Mouse (Mus musculus) embryo, embryonic 11.5 days (tissue): ENCODE measurements at regions not wholly inside any gene's neighbourhood (a gene's known extent, or its start where the extent isn't known, plus 50 kb on each side); places are given as distances from the start of the nearest gene placed in this dataset.
A peak's percentile ranks its signal among the peaks of the same experiment; 100 is the strongest.

Experiments used
- DNase-seq: peaks from one replicate; pipeline ENCODE4 v3.0.0-alpha.2; 2012; ENCODE audit warnings: low read depth, low spot score

DNA sequence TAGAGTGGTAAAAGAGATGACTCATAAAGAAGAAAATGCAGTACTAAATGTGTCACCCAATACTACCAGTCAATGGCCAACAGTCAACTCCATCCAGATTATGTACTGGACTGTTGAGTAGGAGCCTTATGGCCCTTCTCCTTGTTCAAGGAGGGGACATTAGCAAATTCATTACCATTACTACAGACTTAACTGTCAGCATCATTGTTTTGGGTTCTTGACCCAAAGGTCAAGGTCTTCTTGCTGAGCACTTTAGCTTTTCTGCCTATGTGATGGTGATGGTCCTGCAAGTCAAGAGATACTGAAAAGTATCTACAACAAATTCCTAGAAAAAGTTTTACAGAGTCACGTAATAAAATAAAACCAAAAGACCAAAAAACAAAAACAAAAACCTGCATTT, 1251.4 kb downstream of the Gm37988 start:
- no peak for DNase-seq

DNA sequence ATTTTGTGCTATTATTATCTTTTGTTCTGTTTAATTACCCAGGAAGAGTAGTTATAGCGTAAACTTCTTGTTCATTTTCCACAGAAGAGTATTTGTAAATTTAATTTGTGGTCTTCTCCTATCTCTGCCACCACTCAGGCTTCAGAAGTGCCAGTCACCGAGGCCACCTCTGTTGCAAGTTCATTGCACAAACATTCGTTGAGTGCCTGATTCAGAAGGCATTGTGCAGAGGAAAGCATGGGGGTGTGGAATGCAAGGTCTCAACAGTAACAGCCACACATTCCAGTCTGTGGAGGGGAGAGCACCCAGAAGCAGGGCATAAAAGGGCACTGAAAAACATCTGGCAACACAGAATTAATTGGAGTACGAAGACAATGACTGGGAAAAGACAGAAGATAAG, 1268.9 kb downstream of the Gm37988 start:
- DNase-seq: no peak

DNA sequence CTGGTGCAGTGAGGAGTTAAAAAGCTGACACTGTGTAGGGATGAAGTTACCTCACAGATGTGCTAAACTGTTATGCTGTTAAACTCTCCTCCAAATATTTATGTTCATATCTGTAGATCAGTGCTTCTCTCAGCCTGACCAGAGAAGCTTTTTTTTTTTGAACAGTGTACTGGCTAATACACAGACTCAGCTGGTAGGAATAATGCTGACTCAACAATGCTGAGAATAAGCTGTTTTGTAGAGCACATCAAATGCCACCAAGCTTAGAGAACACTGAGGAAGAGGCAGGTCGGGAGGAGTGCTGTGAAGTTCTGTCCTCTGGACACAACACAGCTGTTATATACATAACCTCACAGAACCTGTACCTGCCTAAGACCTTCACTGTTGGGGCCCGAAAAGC, 1274.2 kb downstream of the Gm37988 start:
- no peak for DNase-seq

DNA sequence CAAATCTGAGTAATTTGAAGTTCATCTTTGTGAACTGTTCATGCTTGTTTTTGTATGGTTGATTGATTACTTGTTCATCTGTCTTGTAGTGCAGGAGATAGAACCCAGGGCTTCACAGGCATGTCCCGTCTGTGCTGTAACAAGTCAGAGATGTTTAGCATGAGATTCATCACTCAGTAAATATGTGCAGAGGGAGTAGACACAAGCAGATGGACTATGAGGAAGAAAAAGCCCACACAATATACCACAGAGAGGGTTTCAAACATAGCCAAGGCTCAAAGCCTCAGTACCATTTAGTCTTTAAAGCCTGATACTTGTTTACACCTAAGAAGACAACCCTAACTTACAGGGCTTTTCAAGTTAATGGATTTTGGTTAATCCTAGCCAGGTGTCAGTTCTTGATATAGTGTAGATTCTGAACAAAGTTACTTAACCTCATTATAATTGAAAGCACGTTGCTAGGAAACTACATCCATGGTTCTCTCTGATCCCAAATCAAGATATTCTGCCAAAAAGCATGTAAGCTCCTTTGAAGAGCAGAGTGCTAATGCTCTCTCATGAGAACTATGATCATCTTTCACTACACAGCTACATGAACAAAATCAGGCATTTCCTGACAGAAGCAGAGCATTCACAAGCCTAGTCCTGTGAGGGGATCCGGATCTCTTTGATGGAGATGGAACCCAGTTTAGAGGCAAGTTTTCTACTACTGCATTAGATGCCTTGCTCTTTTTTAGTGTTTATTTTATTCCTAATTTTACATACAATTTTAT, 1286.7 kb downstream of the Gm37988 start:
- DNase-seq: no peak

DNA sequence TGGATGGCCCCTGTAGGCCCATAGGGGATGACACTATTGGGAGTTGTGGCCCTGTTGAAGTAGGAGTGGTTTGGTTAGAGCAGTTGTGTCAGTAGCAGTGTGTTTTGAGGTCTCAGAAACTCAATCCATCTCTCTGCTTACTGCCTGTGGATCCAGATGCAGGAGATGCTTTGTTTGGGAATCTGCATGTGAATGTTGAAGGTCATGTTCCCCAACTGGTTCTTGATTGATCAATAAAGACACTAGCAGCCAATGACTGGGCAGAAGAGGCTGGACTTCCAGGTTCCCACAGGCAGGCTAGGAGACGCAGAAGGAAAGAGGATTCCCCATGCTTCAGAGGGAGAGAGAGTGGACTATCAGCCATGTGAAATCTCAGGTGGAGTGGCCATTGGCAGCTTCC, 1309.9 kb downstream of the Gm37988 start:
- DNase-seq: no peak

DNA sequence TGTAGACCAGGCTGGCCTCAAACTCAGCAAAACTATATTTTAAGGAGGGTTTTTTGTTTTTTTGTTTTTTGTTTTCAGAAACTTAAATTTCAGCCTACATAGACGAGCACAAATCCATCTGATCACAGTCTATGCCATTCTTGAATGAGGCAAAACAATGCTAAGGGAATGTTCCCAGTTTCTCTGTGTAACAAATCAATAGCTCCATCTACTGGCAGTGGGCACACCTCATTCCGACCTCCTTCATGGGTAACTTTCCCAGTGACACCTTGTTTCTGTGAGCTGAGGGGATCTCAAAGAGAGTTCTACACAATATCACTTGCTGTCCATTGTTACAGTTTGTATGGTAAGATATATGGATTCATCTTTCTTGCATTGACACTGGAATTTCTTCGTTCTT, 1327.4 kb downstream of the Gm37988 start:
- peak; percentile 13 for DNase-seq

DNA sequence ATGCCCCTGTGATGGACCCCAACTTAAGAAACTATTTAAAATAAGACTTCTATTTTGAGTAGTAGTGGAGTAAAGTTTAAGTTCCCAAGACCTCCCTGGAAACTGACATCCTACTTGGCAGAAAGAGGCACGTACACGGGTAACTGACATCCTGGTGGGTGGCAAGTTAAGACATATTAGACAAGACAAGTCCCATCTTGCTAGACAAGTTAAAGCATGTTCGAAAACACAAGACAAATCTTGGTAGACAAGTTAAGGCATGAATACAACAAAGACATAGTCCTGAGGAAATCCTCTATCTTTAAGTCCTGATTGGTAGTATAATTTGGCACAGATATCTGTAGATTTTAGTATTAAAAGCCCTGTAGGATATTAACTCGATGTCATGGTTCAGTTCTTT, 1332.6 kb downstream of the Gm37988 start:
- DNase-seq: no peak

GRCm38 (mm10) chr1:6142816-6143215, 1335.1 kb downstream of the Gm37988 start:
- DNase-seq: no peak

GRCm38 (mm10) chr1:6143891-6144290, 1336.2 kb downstream of the Gm37988 start:
- no peak for DNase-seq

GRCm38 (mm10) chr1:6152436-6152835, 1344.7 kb downstream of the Gm37988 start:
- DNase-seq: no peak
